Mouse (Mus musculus) midbrain, embryonic 14.5 days (tissue): ENCODE results near the gene Spata48. TPM values are rescaled to one million over a fixed set of nuclear protein-coding genes. Genes with fewer than 3 reads are reported as not detected.

ENCODE experiments used
- ATAC-seq: fragments of 200-750 bp; cut with Nextera tagmentation; 2 replicates; pipeline ENCODE4 v1.8.0; 2017; ENCODE audit warnings: moderate number of reproducible peaks, moderate library complexity; ENCODE audit not compliant: low FRiP score, low TSS enrichment
- DNase-seq: peaks from one replicate; pipeline ENCODE4 v3.0.0-alpha.2; 2015
- H3K27ac ChIP-seq: fragments of 300-500 bp; sonication (generic); replicated peaks from 2 replicates; pipeline ENCODE4 v1.5.1; 2014; ENCODE audit warnings: mild to moderate bottlenecking, low read depth, low read length, moderate library complexity
- H3K27me3 ChIP-seq: fragments of 300-500 bp; sonication (generic); 2 replicates; pipeline ENCODE4 v1.6.1; 2014; ENCODE audit warnings: low read length, control low read depth, mixed read lengths; ENCODE audit not compliant: control insufficient read depth, insufficient read depth
- H3K36me3 ChIP-seq: fragments of 300-500 bp; sonication (generic); 2 replicates; pipeline ENCODE4 v1.6.1; 2014; ENCODE audit warnings: low read length, control low read depth; ENCODE audit not compliant: control insufficient read depth, insufficient read depth
- H3K4me1 ChIP-seq: fragments of 300-500 bp; sonication (generic); 2 replicates; pipeline ENCODE4 v1.6.1; 2014; ENCODE audit warnings: mild to moderate bottlenecking, antibody characterized with exemption, low read length, control low read depth; ENCODE audit not compliant: control insufficient read depth, insufficient read depth
- H3K4me2 ChIP-seq: fragments of 300-500 bp; sonication (generic); 2 replicates; pipeline ENCODE4 v1.6.1; 2014; ENCODE audit warnings: mild to moderate bottlenecking, low read length, moderate library complexity
- H3K4me3 ChIP-seq: fragments of 300-500 bp; sonication (generic); replicated peaks from 2 replicates; pipeline ENCODE4 v1.5.1; 2014; ENCODE audit warnings: low read depth, low read length
- H3K9ac ChIP-seq: fragments of 300-500 bp; sonication (generic); replicated peaks from 2 replicates; pipeline ENCODE4 v1.6.1; 2014; ENCODE audit warnings: mild to moderate bottlenecking, low read length, moderate library complexity
- H3K9me3 ChIP-seq: fragments of 300-500 bp; sonication (generic); 2 replicates; pipeline ENCODE4 v1.6.1; 2016; ENCODE audit warnings: low read length, control low read depth, mixed read lengths; ENCODE audit not compliant: control insufficient read depth
- whole genome bisulfite sequencing: fragments of 180-500 bp; shearing (Covaris S2); extraction: QIAGEN DNeasy Blood & Tissue Kit; methylation state at CpG from one replicate; pipeline ENCODE4 v1.1.7; 2014; 5-methylcytosine and 5-hydroxymethylcytosine counted together
- polyA plus RNA-seq: library from polyadenylated mRNA; unstranded; fragments of >200 nt; fragmentation: Nextera tagmentation; extraction: Ambion mirVana; gene quantifications from 2 replicates; pipeline ENCODE4 v1.2.1, GENCODE M21; 2014

Gene Spata48
- polyA plus RNA-seq, 1 experiment from 2014 or later = 0.86 TPM

- Histone ChIP-seq H3K36me3 (no peaks in the 10 kb centered on the region), H3K4me2 (no peak overlapping the region), H3K9me3 (no peaks in the 10 kb centered on the region), H3K27me3 (no peaks in the 10 kb centered on the region), H3K9ac (no peak overlapping the region), H3K4me1 (no peaks in the 10 kb centered on the region), H3K4me3 (no peak overlapping the region), H3K27ac (no peak overlapping the region)
- ATAC-seq = no peak
- WGBS = 93% methylated on average over 1 of the region's 1 CpGs
- no peak for DNase-seq
Measured at GRCm38 (mm10) chr11:11556186-11556585, 94.3 kb downstream of the Spata48 start.

- H3K27ac ChIP-seq = no peak overlapping the region
- no peak for ATAC-seq
- H3K4me3 ChIP-seq = no peak overlapping the region
- WGBS = 46% methylated on average over 11 of the region's 11 CpGs
- no peak overlapping the region for H3K9ac ChIP-seq
- no peaks in the 10 kb centered on the region for H3K4me1 ChIP-seq
- H3K9me3 ChIP-seq = no peaks in the 10 kb centered on the region
- no peak overlapping the region for H3K4me2 ChIP-seq
- no peaks in the 10 kb centered on the region for H3K27me3 ChIP-seq
- DNase-seq = peak; percentile 57
- H3K36me3 ChIP-seq = no peaks in the 10 kb centered on the region
Measured at GRCm38 (mm10) chr11:11557173-11557967, 95.5 kb downstream of the Spata48 start.

GRCm38 (mm10) chr11:11558662-11559061 is 96.8 kb downstream of the Spata48 start:
- DNase-seq (no peak), ATAC-seq (no peak)
- Histone ChIP-seq H3K27me3 (no peaks in the 10 kb centered on the region), H3K9me3 (no peaks in the 10 kb centered on the region), H3K4me2 (no peak overlapping the region), H3K4me1 (no peaks in the 10 kb centered on the region), H3K4me3 (no peak overlapping the region), H3K9ac (no peak overlapping the region), H3K36me3 (no peaks in the 10 kb centered on the region), H3K27ac (no peak overlapping the region)
- WGBS = 91% methylated on average over 3 of the region's 3 CpGs

- Histone ChIP-seq H3K27ac (no peak overlapping the region), H3K9me3 (no peaks in the 10 kb centered on the region), H3K4me1 (no peaks in the 10 kb centered on the region), H3K36me3 (no peaks in the 10 kb centered on the region), H3K27me3 (no peaks in the 10 kb centered on the region), H3K4me2 (no peak overlapping the region), H3K4me3 (no peak overlapping the region), H3K9ac (no peak overlapping the region)
- ATAC-seq = no peak
- 89% methylated on average over 7 of the region's 7 CpGs for WGBS
- no peak for DNase-seq
Measured at GRCm38 (mm10) chr11:11559099-11559686, 97.3 kb downstream of the Spata48 start.

GRCm38 (mm10) chr11:11561118-11561517 is 99.2 kb downstream of the Spata48 start:
- H3K4me1 ChIP-seq = no peaks in the 10 kb centered on the region
- ATAC-seq = no peak
- 94% methylated on average over 6 of the region's 6 CpGs for WGBS

GRCm38 (mm10) chr11:11564266-11565044 is 102.6 kb downstream of the Spata48 start:
- no peak overlapping the region for H3K4me3 ChIP-seq
- no peak for DNase-seq
- H3K4me1 ChIP-seq = no peaks in the 10 kb centered on the region
- no peaks in the 10 kb centered on the region for H3K36me3 ChIP-seq
- no peak for ATAC-seq
- H3K9ac ChIP-seq = no peak overlapping the region
- no peaks in the 10 kb centered on the region for H3K27me3 ChIP-seq
- H3K9me3 ChIP-seq = no peaks in the 10 kb centered on the region
- no peak overlapping the region for H3K27ac ChIP-seq
- no peak overlapping the region for H3K4me2 ChIP-seq
- WGBS = 81% methylated on average over 7 of the region's 7 CpGs

More at GRCm38 (mm10) chr11:11561118-11561517, 99.2 kb downstream of the Spata48 start:
- DNase-seq = no peak
- H3K9me3 ChIP-seq = no peaks in the 10 kb centered on the region
- H3K27ac ChIP-seq = no peak overlapping the region
- H3K9ac ChIP-seq = no peak overlapping the region
- H3K4me3 ChIP-seq = no peak overlapping the region
- no peaks in the 10 kb centered on the region for H3K27me3 ChIP-seq
- H3K36me3 ChIP-seq = no peaks in the 10 kb centered on the region
- no peak overlapping the region for H3K4me2 ChIP-seq

Other genes starting within 250 kb of the Spata48 start
- gene Zpbp, start 314 bp downstream of the Spata48 start, polyA plus RNA-seq = 1.1 and 1.2 TPM in 2 replicates
- gene 4930512M02Rik, start 165.7 kb downstream of the Spata48 start, polyA plus RNA-seq = not detected in 2 replicates
- gene Ikzf1, start 222.9 kb downstream of the Spata48 start, polyA plus RNA-seq = 2.0 and 2.6 TPM in 2 replicates